Mouse (Mus musculus): ENCODE data around the gene Zfp637. TPM values are rescaled to one million over a fixed set of nuclear protein-coding genes. Genes with fewer than 3 reads are reported as not detected.

Gene Zfp637
- 13.1 TPM for polyA plus RNA-seq (2017; shearing (Covaris generic))

DNA sequence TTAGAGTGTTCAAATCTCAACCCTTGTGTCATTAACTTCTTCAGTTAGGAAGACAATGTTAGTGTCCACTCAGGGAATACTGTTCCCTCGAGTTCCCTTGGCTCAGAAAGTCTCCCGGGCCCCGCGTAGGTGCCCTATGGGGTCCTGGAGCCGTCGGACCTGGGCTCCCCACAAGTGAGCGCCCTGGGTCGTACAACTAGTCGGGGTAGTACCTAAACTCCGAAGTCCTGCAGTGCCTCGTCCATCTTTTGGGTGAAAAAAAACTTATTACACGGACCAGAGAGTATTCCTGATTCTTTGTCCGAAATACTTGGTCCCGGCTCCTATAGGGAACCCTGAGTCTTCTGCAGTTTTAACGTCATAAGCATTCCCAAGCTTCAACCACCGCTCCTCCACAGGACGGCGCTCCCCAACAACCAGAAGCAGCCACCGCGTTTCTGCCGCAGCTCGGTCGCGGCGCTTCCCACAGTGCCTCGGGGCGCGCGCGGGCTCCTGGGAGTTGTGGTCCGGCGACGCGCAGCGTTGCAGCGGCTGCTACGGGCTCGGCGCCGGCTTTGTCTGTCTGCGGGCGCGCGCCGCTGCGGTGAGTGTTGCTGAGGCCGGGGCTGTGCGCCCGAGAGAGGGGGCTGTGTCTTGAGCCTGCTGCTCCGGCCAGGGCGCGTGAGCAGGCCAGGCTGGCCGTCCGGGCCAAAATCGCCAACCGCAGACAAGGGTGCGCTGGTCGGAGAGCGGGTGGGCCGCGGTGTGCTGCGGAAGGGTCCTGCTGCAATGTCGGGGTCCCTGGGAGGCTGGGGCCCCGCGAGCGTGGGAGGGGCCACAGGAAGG lies at the start of gene Zfp637:
Zfp637 (plus strand) TSS at position 495 of the 825 bp plus-strand sequence.

GRCm38 (mm10) chr6:117861848-117862247 lies 20.9 kb downstream of the Zfp637 start, which contains the start of gene Zfp239:
Zfp239 (plus strand) TSS chr6:117862100.

Other genes with a start within 250 kb of the Zfp637 start
- gene Zfp239, start 20.9 kb downstream of the Zfp637 start, polyA plus RNA-seq (2017; shearing (Covaris generic)) = 1.5 TPM
- gene Hnrnpf, start 59.1 kb downstream of the Zfp637 start, polyA plus RNA-seq (2017; shearing (Covaris generic)) = 1,378 TPM
- gene Fxyd4, start 96.5 kb downstream of the Zfp637 start, polyA plus RNA-seq (2017; shearing (Covaris generic)) = 1.2 TPM
- gene Rasgef1a, start 170.3 kb downstream of the Zfp637 start, polyA plus RNA-seq (2017; shearing (Covaris generic)) = 0.76 TPM

All from naive thymus-derived CD4-positive, alpha-beta T cell, adult 5 months (primary cell).